Mouse (Mus musculus): ENCODE data around the gene Sh3bp1.
"Not testable (repeated sequence)": the region's sequence is repeated elsewhere in the genome, so short reads cannot be mapped to it uniquely, and the experiment has no call there.

Sh3bp1 gene

DNA sequence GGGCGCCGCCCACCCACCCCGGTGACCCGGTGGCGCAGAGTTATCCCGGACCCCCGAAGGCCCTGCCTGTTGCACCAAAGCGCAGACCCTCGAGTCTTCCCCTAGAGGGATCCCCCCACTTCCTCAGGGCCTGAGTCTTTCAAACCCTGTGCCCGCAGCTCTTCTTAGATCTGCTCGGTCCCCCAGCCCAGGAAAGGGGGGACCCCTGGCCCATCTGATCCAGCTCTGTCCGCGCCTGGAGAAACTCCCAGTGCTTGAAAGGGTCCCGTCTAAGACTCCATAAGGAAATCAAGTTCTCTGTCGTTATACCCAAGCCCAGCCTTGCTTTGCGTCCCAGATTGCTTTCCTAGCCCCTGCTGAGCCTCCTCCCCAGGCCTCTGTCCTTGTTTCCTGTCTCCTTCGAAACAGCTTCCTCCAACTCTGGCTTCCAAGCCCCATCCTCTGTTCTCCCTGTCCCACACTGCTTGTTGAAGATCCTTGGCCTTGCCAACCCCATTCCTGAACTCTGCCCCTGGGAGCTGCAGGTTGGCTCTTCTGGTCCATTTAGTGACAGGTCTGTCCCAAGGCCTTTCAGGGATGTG, 21.7 kb upstream of the Sh3bp1 start:
- no peak for DNase-seq (ENCODE audit: low read depth, low spot score)

DNA sequence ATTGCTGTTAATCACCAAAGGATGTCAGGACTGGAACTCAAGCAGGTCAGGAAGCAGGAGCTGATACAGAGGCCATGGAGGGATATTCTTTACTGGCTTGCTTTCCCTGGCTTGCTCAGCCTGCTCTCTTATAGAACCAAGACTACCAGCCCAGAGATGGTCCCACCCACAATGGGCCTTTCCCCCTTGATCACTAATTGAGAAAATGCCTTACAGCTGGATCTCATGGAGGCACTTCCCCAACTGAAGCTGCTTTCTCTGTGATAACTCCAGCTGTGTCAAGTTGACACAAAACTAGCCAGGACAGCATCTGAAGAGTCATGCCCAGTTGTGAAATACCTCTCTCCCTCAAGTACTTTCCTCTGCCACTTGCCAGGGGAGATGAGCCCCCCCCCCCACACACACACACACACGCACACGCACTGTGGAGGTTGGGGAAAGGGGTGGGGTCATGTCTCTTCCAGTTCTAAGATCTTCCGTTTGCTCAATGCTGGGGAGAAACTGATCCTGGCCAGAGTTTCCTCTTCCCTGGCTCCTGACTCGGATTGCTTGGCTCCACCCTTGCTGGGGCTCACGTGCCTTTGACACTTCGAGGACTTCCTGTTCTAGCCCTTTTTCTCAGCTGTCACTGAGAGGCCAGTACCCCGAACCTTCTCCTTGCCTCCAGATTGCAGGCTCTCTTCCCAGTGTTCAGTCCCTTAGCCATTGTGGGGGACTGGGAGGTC, 20.6 kb upstream of the Sh3bp1 start:
- DNase-seq (ENCODE audit: low read depth, low spot score): not testable (repeated sequence)

DNA sequence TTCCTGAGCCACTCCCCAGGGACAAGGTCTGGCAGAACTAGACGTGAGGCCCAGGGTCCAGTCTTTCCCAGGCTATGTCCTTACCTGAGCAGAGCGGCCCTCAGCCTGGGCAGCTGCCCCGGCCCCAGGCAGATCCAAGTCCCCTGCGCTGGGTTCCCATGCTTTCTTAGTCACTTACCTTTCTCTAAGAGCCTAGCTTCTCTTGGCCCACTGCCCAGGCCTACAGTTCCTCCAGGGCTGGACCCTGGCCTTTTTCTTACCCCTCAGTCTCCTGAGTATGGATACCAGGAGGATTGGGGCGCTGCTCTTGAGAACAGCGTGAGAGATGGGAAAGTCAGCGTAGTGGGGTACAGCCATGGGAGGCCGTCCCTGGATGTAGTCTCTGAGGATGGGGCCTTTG, 19.1 kb upstream of the Sh3bp1 start:
- DNase-seq (ENCODE audit: low read depth, low spot score): no peak

DNA sequence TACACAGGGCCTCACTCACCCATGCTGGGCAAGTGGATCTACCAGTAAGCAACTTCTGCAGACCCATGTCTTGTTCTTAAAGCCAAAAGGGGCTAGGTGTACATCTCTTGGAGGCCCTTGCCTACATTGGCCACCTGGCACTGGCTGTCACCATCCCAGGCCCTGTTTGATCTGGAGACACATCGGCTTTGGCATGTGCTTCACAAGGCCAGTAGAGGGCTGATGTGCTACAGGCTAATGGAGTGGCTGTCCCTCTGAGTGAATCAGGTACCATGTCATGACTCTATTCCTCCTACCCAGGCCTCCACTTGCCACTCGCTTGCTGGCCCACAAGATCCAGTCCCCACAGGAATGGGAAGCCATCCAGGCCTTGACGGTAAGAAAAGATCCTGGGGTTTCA, 17.7 kb upstream of the Sh3bp1 start:
- no peak for DNase-seq (ENCODE audit: low read depth, low spot score)

DNA sequence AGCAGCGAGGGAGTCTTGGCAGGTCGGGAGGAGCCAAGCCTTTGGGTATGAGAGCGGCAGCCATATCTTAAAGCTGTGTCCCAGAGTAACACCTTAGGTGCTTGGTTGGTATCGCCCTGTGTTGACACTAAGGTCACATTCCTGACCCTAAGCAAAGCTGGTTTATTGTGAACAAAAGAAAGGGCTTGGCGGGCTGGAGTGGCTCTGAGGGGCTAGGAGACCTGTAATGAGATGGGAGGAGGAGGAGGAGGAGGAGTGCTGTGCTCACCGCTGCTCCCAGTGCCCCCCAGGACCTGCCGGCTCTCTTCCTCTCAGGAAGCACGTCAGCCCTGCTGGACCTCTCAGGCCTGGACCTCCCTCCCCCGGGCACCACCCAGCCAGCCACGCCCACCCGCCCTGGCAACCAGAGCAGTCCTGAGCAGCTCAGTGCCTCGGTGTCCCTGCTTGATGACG, 10.1 kb upstream of the Sh3bp1 start:
- DNase-seq (ENCODE audit: low read depth, low spot score): no peak

DNA sequence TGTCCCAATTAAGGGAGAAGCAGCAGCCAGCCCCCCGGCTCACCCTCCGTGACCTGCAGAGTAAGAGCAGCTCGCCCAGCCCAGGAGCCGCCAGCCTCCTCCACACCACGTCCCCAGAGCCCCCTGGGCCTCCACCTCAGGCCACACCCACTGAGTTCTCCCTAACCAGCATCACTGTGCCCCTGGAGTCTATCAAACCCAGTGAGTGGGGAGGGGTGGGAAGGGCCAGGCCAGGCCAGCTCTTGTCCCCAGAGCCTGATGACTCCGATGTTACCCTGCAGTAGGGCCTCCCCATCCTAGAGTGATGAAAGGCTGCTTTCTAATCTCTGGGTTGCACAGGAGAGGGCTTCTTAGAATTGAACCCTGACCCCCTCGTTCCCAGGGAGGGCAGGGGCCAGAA, 7.1 kb upstream of the Sh3bp1 start:
- DNase-seq (ENCODE audit: low read depth, low spot score): no peak

DNA sequence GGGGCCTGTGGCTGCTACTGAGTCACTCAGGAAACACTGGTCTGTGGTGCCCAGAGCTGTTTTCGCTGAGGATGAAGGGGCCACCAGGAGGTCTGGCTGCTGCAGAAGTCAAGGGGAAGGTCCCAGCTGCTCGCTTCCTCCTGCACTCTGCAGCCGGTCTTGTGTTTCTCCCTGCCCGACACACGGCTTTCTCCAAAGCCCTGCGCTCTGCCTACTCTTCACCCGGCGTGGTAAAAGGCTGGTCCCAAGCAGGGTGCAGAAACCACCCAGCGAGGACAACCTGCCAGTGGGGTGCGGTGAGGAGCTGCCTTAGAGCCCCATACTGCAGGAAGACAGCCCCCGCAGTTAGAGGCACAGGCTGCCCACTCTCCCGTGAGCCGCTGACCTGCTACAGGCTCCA, 4.8 kb upstream of the Sh3bp1 start:
- no peak for DNase-seq (ENCODE audit: low read depth, low spot score)

DNA sequence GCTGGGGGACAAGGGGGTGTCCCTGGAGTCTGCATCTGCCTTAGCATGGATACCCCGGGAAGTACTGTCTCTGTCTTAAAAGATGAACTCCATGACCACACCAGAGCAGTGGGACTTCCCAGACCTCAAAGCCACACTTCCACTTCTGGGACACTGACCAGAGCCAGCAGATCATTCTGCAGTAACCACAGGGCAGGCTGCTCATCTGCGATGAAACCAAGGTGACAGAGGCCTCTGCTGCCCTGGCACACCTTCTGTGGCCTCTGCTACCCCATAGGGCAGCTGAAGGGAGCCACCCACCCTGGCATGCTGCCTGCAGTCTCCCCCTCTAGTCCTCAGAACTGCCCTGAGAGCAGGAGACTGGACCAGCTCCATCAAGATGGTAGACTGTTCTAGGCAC, 3.8 kb upstream of the Sh3bp1 start:
- DNase-seq (ENCODE audit: low read depth, low spot score): no peak

DNA sequence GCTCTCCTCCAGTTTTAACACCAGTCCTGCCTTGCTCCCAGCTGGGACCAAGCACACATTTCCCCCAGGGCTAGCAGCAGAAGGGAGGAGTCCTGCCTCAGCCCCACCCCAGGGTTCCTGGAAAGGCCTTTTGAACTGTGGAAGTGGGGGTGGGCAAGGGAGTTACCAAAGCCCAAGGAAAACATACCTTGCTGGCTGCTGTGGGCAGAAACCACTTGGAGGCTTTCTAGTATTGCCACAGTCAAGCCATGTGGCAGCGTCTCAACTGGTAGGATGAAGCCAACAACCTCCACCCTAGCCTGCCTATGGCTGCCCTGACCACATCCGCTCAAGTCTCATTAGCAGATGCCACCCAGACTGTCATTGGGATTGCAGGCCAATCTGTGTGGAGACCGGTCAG, 3.4 kb upstream of the Sh3bp1 start:
- no peak for DNase-seq (ENCODE audit: low read depth, low spot score)

DNA sequence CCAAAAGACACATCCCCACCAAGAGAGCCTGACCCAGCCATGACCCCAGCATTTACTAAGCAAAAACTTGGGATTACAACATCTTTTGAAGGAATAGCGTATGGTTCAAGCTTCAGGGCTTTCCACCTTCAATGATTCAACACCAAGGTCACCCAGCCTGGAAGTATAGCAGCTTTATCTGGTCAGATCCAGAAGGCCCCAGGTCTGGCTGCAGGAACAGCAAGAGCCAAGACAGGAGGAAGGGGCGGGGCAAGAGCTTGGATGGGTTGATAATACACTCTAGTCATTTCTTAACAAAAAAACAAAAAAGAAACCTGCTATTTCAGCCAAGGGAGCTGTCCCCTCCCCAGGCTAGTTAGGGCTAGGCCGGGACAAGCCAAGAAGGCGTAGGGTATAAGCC, 2.1 kb upstream of the Sh3bp1 start:
- DNase-seq (ENCODE audit: low read depth, low spot score): no peak

DNA sequence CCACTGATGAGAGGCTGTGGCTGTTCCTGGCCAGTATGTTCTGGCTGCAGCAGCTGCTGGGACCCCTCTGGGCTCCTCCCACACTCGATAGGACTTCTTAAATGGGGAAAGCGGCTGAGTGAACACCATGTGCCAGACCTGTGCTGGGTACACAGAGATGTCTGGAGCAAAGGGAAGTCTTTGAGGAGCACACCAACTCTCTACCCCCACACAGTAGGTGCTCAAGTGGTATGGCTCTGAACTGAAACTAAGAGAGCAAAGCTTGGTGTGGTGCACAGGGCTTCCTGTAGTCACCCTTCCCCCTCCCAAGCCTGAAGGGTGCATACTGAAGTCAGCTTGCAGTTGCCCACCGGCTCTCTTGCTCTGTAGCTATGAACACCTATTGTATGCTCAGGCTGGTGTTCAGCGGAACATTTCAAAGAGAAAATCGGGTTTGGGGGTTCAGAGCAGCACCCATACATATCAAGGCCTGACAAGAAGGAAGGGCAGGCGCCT, 1.0 kb upstream of the Sh3bp1 start:
- DNase-seq (ENCODE audit: low read depth, low spot score): no peak

DNA sequence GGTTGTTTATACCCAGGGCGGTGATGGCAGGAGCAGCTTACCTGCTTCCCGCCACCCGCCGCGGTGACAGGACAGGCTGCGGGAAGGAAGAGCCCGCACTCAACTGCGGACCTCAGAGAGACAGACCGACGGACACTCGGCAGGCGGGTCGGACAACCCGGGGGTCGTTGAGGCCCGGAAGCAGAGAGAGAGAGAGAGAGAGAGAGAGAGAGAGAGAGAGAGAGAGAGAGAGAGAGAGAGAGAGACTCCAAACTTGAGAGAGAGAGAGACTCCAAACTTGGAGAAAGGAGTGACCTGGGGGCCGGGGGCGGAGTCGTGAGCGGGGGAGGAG, 194 bp upstream of the Sh3bp1 start, which contains the start of gene Gm49510:
Gene Gm49510 (plus strand): TSS at position 259 of the 331 bp plus-strand sequence.
- DNase-seq (ENCODE audit: low read depth, low spot score): no peak

DNA sequence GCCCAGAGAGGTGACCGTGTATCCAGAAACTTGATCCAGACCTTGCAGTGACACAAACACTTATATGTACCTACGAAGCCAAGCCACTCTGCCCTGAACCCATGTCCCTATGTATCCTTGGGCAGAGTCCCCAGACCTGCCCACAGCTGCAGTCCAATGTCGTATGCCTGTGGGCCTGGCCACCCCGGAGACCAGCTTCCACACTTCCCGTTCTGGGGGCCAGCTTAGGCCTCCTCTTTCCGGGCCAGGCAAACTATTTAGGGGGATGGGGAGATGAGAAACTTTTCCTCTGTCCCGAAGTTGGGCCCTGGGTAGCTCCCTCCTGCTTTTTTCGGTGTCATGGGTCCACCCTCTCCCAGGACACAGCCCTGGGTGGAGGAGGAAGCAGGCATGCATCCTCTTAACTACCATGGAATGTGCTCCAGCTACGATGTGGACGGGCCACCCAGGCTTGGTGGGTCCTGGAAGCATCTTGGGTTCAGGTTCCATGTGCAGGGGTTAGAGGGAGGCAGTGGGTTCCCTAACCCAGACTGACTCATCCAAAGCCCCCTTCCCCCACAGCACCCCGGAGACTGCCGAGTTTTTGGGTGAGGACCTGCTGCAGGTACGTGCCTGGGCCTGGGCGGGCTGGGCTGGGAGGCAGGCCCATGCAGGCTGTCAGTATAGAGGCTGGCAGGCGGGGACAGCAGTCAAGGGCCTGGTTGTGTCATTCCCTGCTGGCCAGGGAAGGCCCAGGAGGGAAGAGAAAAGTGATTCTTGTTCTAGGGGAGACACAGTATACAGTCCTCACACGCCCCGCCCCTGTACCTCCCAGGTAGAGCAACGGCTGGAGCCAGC, 1.2 kb downstream of the Sh3bp1 start:
- no peak for DNase-seq (ENCODE audit: low read depth, low spot score)

DNA sequence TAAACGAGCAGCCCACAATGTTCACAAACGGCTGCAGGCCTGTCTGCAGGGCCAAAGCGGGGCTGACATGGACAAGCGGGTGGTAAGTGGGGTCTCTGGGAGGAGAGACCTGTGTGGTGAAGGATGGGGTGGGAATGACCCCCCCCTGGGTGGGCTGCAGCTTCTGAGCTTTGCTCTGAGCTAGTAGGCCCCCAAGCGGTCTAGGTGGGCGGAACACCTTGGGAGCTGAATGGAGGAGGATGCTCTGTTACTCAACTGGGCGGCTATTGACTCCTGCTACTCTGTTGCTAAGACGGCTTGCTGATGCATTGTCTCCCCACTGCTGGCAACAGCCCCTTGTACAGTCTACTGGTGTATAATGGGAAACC, 1.8 kb downstream of the Sh3bp1 start:
- no peak for DNase-seq (ENCODE audit: low read depth, low spot score)

DNA sequence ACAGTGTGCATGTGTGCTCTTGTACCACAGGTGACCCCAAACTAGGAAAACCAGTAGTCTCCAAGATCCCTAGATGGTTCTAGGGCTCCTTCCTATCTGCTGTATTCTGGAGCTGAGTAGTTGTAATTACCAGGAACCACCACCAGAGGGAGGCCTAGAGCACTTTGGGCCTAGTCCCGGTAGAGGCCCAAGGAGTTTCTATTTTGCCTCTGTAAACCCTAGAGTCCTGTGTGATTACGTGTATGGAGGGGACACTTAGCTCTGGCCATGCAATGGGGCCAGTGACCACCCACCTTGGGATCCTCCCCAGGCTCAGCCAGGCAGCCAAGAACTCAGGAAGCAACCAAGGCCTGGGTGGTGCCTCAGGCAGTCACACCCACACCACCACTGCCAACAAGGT, 3.7 kb downstream of the Sh3bp1 start:
- DNase-seq (ENCODE audit: low read depth, low spot score): peak; percentile 88

DNA sequence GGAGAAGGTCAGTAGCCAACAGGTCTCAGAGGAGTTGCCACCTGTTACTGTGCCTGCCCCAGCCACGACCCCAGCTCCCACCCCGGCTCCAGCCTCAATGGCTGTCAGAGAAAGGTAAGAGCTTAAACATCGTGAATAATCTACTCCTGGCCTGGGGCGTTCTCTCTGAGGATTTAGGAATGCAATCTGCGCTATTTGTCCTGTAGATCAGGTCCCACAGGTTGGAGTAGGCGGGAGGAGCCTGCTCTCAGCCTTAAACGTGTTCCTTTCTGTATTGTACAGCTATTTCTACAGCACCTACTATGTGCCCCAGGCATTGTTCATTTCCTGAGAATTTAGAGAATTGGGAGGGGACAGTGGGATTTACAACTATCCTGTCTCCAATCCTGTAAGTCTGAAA, 8.8 kb downstream of the Sh3bp1 start:
- no peak for DNase-seq (ENCODE audit: low read depth, low spot score)

DNA sequence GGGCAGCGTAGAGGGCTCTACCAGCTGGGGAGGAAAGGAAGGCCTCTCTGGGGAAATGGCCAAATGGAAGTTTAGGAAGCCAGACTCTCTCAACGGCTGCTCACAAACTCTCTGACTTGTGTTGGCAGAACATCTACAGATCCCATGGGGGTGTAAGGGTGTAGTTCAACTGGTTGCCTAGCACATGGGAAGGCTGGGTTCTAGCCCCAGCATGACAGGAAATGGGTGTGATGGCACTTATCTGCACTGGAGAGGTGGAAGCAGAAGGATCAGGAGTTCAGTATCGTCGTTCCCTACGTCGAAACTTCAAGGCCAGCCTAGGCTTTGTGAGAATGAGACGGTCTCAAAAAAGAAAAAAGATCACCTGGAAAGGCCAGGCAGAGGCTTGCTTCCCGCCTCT, 9.4 kb downstream of the Sh3bp1 start:
- DNase-seq (ENCODE audit: low read depth, low spot score): no peak

DNA sequence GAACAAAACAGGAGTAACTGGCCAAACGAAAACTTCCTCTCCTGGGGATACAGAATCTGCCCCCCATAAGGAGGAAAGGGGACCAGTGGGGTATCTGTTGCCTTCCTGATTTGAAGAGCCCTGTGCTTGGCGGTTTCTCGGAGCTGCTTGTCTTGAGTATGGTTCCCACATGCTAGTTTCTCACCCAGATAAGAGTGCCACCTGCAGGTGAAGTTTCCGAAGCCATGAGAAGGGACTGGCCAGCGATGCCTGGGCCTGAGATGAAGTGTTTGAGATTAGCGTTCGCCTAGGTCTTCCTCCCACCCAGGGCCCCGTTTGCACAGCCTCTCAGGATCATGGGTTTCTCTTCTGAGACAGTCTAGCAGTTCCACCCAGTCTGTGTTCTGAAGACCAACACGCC, 12.5 kb downstream of the Sh3bp1 start:
- no peak for DNase-seq (ENCODE audit: low read depth, low spot score)

DNA sequence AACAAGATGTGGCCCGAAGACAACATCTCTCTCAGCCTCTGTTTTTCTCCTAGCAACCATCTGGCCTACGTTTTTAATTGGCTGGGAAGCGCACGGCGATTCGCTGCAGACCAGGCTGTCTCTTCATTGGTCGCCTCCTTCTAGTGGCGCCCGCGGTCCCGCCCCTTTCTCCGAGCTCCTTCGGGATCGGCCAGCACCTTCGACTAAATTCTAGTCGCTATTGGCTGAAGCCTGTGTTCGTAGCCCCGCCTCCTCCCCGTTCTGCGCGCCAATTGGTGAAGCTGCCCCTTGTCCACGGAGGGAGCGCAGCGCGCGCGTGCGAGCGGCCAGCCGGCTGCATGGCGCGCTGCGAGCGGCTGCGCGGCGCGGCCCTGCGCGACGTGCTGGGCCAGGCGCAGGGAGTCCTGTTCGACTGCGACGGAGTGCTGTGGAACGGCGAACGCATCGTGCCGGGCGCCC, 14.1 kb downstream of the Sh3bp1 start, which contains the start of gene Pdxp:
Gene Pdxp (plus strand): TSS at position 288 of the 459 bp plus-strand sequence.
- DNase-seq (ENCODE audit: low read depth, low spot score): peak; percentile 98

DNA sequence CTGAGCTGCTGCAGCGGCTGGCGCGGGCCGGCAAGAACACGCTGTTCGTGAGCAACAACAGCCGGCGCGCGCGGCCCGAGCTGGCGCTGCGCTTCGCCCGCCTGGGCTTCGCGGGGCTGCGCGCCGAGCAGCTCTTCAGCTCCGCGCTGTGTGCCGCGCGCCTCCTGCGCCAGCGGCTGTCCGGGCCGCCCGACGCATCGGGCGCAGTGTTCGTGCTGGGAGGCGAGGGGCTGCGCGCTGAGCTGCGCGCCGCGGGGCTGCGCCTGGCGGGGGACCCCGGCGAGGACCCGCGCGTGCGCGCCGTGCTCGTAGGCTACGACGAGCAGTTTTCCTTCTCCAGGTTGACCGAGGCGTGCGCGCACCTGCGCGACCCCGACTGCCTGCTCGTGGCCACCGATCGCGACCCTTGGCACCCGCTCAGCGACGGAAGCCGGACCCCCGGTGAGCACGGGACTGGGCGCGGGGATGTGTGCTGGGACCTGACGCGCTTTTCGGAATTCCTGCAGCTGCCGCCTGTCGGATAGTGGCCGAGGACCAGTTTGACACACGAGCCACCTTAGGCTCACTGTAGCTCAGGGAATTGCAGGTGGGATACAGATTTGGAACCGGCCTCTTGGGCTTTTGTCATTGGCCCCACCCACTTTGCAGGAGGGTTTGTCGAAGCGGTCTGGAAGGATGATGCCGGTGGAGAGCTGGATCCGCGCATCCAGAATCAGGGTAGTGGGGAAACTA, 14.7 kb downstream of the Sh3bp1 start:
- no peak for DNase-seq (ENCODE audit: low read depth, low spot score)

DNA sequence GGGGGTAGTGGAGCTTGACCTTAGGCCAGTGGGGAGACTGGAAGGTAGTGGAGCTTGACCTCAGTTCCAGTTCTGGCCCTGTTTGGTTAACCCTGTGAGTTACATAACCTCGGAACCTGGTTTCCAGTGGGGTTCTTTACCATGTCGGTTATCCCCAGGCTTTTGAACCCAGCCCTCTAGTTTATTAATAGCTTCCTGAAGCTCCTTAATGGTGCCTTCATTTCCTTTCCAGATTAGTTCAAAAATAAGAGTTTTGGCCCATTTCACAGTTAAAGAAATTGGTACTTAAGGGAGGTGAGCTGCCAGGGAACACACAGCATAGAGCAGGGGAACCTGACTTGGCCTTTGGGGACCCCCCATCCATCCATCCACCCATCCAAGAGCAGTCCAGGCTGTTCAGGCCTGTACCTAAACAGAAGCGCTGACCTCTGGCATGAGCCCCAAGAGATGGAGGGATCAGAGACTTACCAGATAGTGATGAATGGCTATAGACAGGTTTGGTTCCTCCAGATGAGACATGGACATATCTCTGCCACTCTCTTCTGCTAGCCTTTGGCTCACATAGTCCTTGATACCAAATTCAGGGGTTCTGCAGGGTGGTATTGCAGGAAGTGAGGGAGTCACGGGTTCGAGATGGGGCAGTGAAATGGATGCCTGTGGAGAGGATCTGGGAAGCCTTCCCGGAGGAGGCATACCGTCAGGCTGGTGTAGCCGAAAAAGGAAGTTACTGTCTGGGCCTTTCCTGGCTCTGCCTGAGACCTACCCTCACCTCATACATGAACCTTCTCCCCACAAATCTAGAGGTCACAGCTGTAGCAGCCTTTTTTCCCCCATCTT, 15.5 kb downstream of the Sh3bp1 start:
- no peak for DNase-seq (ENCODE audit: low read depth, low spot score)

Data from forelimb bud, embryonic 11.5 days (tissue).